Mouse (Mus musculus) layer of hippocampus, adult 18-20 months (tissue): ENCODE results near the gene Satb2. TPM values are rescaled to one million over a fixed set of nuclear protein-coding genes. Genes with fewer than 3 reads are reported as not detected.

Source experiments
- microRNA-seq, 2 experiments: library from miRNA; unstranded; fragments of <30 nt; microRNA quantifications; one replicate each; pipeline ENCODE4 v1.2.0; 2021
- total RNA-seq, 2 experiments: library from RNA; stranded (reverse); gene quantifications; 2 replicates each; pipeline ENCODE4 v1.2.3; 2021

The Satb2 gene
- total RNA-seq, 2 experiments from 2014 or later = 16.5 to 18.8 TPM

Small RNAs within 50 kb of the gene (microRNA-seq; reads per million reads assigned to microRNA genes)
- 0 reads per million in 2 experiments for gene Gm23943
